Mouse (Mus musculus): ENCODE results near the gene Psenen. TPM values are rescaled to one million over a fixed set of nuclear protein-coding genes. Genes with fewer than 3 reads are reported as not detected.

The Psenen gene
- polyA plus RNA-seq, 1 experiment from 2014 or later, result 107 TPM

DNA sequence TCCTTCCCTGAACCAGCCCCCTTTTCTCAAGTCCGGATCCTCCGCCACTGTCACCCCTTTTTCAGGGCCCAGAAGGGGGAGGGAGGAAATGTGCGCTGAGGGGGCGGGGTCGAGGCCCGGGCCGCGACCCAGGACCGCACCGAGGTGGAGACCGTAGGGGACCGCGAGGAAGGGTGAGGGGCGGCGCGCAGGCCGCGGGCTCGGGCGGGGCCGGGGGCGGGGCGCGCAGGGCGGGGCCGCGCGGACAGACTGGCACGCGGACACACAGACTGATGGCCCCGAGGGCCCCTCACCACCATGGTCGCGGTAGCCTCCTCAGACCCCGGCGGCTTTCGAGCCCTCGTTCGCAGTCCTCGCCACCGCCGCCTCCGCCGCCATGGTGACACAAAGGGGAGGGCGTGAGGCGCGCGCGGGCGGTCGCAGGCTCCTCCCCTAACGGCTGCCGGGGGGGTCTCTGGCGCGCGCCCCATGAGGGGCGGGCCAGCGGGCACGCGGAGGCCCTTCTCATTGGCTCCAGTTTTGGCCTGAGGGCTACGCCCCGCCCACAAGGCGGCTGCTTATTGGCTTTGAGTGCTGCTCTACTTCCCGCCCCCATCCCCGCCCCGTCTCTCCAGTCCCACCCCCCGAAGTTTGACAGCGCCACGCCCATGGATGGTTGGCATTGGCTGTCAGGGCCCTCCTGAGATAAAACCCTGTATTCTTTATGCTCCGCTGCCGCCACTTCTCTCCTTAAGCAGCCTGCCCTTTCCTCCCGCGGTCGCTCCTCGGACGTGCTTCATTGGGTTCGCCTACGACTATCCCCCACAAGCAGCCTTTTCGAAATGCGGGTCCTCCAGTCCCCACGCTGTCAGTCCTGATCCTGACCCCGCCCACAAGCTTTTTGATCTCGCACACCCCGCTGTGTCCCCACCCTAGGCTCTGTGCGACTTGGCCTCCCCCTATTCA lies 28.5 kb downstream of the Psenen start, which contains the start of gene Arhgap33:
Arhgap33 (minus strand) TSS at position 428 of the 945 bp plus-strand sequence.
- peak within 1 kb of the TSS; percentile 85 for H3K9ac ChIP-seq (ENCODE audit: low read depth, low read length)
- peak within 1 kb of the TSS; percentile 98 for H3K4me2 ChIP-seq
- H3K36me3 ChIP-seq (ENCODE audit: control insufficient read depth, insufficient read depth, low read length), result 0 out of 2 replicates have a peak, but pooled peaks cover 3% of the 10 kb centered on the region
- 0 out of 2 replicates have a peak within 1 kb of the TSS, but pooled peaks have one; percentile 15 for H3K27ac ChIP-seq (ENCODE audit: low read depth, low read length)
- under 1% methylated on average over 60 of the region's 84 CpGs for WGBS (ENCODE audit: insufficient replicate concordance)
- H3K4me3 ChIP-seq (ENCODE audit: low read depth, low read length), result peak within 1 kb of the TSS; percentile 79
- H3K27me3 ChIP-seq (ENCODE audit: control insufficient read depth, insufficient read depth, low read length), result peaks cover 7% of the 10 kb centered on the region; the same call in 1 of the 2 replicates
- peaks cover 18% of the 10 kb centered on the region for H3K4me1 ChIP-seq (ENCODE audit: control insufficient read depth, insufficient read depth, low read length)
- no peaks in the 10 kb centered on the region for H3K9me3 ChIP-seq (replicated peaks; ENCODE audit: control insufficient read depth, low read length)
- ATAC-seq (replicated peaks; ENCODE audit: insufficient number of reproducible peaks, low FRiP score, low TSS enrichment), result peak; percentile 90

- Histone ChIP-seq H3K27me3 (ENCODE audit: control insufficient read depth, insufficient read depth, low read length) (peaks cover 7% of the 10 kb centered on the region; the same call in 1 of the 2 replicates), H3K36me3 (ENCODE audit: control insufficient read depth, insufficient read depth, low read length) (peaks cover 6% of the 10 kb centered on the region), H3K9me3 (replicated peaks; ENCODE audit: control insufficient read depth, low read length) (no peaks in the 10 kb centered on the region), H3K4me2 (peak overlapping the region; percentile 98), H3K9ac (ENCODE audit: low read depth, low read length) (peak overlapping the region; percentile 85), H3K4me3 (ENCODE audit: low read depth, low read length) (peak overlapping the region; percentile 79), H3K27ac (ENCODE audit: low read depth, low read length) (no peak overlapping the region), H3K4me1 (ENCODE audit: control insufficient read depth, insufficient read depth, low read length) (peaks cover 18% of the 10 kb centered on the region)
- 9% methylated on average over 26 of the region's 26 CpGs for WGBS (ENCODE audit: insufficient replicate concordance)
- ATAC-seq (replicated peaks; ENCODE audit: insufficient number of reproducible peaks, low FRiP score, low TSS enrichment), result no peak; the same call in 1 of the 2 replicates
Measured at GRCm38 (mm10) chr7:30533941-30534632, 29.3 kb downstream of the Psenen start.

GRCm38 (mm10) chr7:30532931-30533330 lies 30.5 kb downstream of the Psenen start:
- H3K4me2 ChIP-seq, result peak overlapping the region; percentile 14; the same call in 1 of the 2 replicates
- no peaks in the 10 kb centered on the region for H3K9me3 ChIP-seq (replicated peaks; ENCODE audit: control insufficient read depth, low read length)
- H3K9ac ChIP-seq (ENCODE audit: low read depth, low read length), result no peak overlapping the region
- 0 out of 2 replicates have a peak overlapping the region, but pooled peaks have one; percentile 3 for H3K4me3 ChIP-seq (ENCODE audit: low read depth, low read length)
- 28% methylated on average over 8 of the region's 8 CpGs for WGBS (ENCODE audit: insufficient replicate concordance)
- H3K36me3 ChIP-seq (ENCODE audit: control insufficient read depth, insufficient read depth, low read length), result peaks cover 11% of the 10 kb centered on the region
- H3K27ac ChIP-seq (ENCODE audit: low read depth, low read length), result no peak overlapping the region
- peaks cover 10% of the 10 kb centered on the region; the same call in 1 of the 2 replicates for H3K27me3 ChIP-seq (ENCODE audit: control insufficient read depth, insufficient read depth, low read length)
- peaks cover 18% of the 10 kb centered on the region for H3K4me1 ChIP-seq (ENCODE audit: control insufficient read depth, insufficient read depth, low read length)
- no peak for ATAC-seq (replicated peaks; ENCODE audit: insufficient number of reproducible peaks, low FRiP score, low TSS enrichment)

GRCm38 (mm10) chr7:30531291-30531815 lies 32.1 kb downstream of the Psenen start:
- Histone ChIP-seq H3K9ac (ENCODE audit: low read depth, low read length) (0 out of 2 replicates have a peak overlapping the region, but pooled peaks have one; percentile 28), H3K27ac (ENCODE audit: low read depth, low read length) (no peak overlapping the region), H3K4me1 (ENCODE audit: control insufficient read depth, insufficient read depth, low read length) (peaks cover 21% of the 10 kb centered on the region), H3K4me3 (ENCODE audit: low read depth, low read length) (no peak overlapping the region), H3K36me3 (ENCODE audit: control insufficient read depth, insufficient read depth, low read length) (peaks cover 13% of the 10 kb centered on the region), H3K4me2 (no peak overlapping the region), H3K9me3 (replicated peaks; ENCODE audit: control insufficient read depth, low read length) (no peaks in the 10 kb centered on the region), H3K27me3 (ENCODE audit: control insufficient read depth, insufficient read depth, low read length) (peaks cover 10% of the 10 kb centered on the region; the same call in 1 of the 2 replicates)
- WGBS (ENCODE audit: insufficient replicate concordance), result 69% methylated on average over 9 of the region's 9 CpGs
- ATAC-seq (replicated peaks; ENCODE audit: insufficient number of reproducible peaks, low FRiP score, low TSS enrichment), result no peak

GRCm38 (mm10) chr7:30526981-30527380 lies 36.4 kb downstream of the Psenen start:
- peaks cover 21% of the 10 kb centered on the region for H3K36me3 ChIP-seq (ENCODE audit: control insufficient read depth, insufficient read depth, low read length)
- H3K27ac ChIP-seq (ENCODE audit: low read depth, low read length), result no peak overlapping the region
- H3K4me1 ChIP-seq (ENCODE audit: control insufficient read depth, insufficient read depth, low read length), result peaks cover 11% of the 10 kb centered on the region
- no peak overlapping the region for H3K4me3 ChIP-seq (ENCODE audit: low read depth, low read length)
- H3K27me3 ChIP-seq (ENCODE audit: control insufficient read depth, insufficient read depth, low read length), result 0 out of 2 replicates have a peak, but pooled peaks cover 3% of the 10 kb centered on the region
- H3K9me3 ChIP-seq (replicated peaks; ENCODE audit: control insufficient read depth, low read length), result no peaks in the 10 kb centered on the region
- H3K9ac ChIP-seq (ENCODE audit: low read depth, low read length), result no peak overlapping the region
- WGBS (ENCODE audit: insufficient replicate concordance), result 75% methylated on average over 14 of the region's 14 CpGs
- H3K4me2 ChIP-seq, result no peak overlapping the region
- no peak; the same call in 1 of the 2 replicates for ATAC-seq (replicated peaks; ENCODE audit: insufficient number of reproducible peaks, low FRiP score, low TSS enrichment)

- 14% methylated on average over 17 of the region's 17 CpGs for WGBS (ENCODE audit: insufficient replicate concordance)
- H3K4me3 ChIP-seq (ENCODE audit: low read depth, low read length), result no peak overlapping the region
- H3K36me3 ChIP-seq (ENCODE audit: control insufficient read depth, insufficient read depth, low read length), result peaks cover 21% of the 10 kb centered on the region
- peak overlapping the region; percentile 44 for H3K4me2 ChIP-seq
- no peak for ATAC-seq (replicated peaks; ENCODE audit: insufficient number of reproducible peaks, low FRiP score, low TSS enrichment)
- 0 out of 2 replicates have a peak, but pooled peaks cover 3% of the 10 kb centered on the region for H3K27me3 ChIP-seq (ENCODE audit: control insufficient read depth, insufficient read depth, low read length)
- peak overlapping the region; percentile 43; the same call in 1 of the 2 replicates for H3K9ac ChIP-seq (ENCODE audit: low read depth, low read length)
- no peaks in the 10 kb centered on the region for H3K9me3 ChIP-seq (replicated peaks; ENCODE audit: control insufficient read depth, low read length)
- H3K27ac ChIP-seq (ENCODE audit: low read depth, low read length), result no peak overlapping the region
- H3K4me1 ChIP-seq (ENCODE audit: control insufficient read depth, insufficient read depth, low read length), result peaks cover 11% of the 10 kb centered on the region
Measured at GRCm38 (mm10) chr7:30526399-30526798, 37.0 kb downstream of the Psenen start.

GRCm38 (mm10) chr7:30525954-30526353 lies 37.5 kb downstream of the Psenen start:
- H3K27ac ChIP-seq (ENCODE audit: low read depth, low read length), result no peak overlapping the region
- peaks cover 11% of the 10 kb centered on the region for H3K4me1 ChIP-seq (ENCODE audit: control insufficient read depth, insufficient read depth, low read length)
- peak overlapping the region; percentile 44 for H3K4me2 ChIP-seq
- H3K27me3 ChIP-seq (ENCODE audit: control insufficient read depth, insufficient read depth, low read length), result 0 out of 2 replicates have a peak, but pooled peaks cover 3% of the 10 kb centered on the region
- no peak for ATAC-seq (replicated peaks; ENCODE audit: insufficient number of reproducible peaks, low FRiP score, low TSS enrichment)
- no peak overlapping the region; the same call in 1 of the 2 replicates for H3K4me3 ChIP-seq (ENCODE audit: low read depth, low read length)
- 16% methylated on average over 10 of the region's 10 CpGs for WGBS (ENCODE audit: insufficient replicate concordance)
- no peaks in the 10 kb centered on the region for H3K9me3 ChIP-seq (replicated peaks; ENCODE audit: control insufficient read depth, low read length)
- peak overlapping the region; percentile 43; the same call in 1 of the 2 replicates for H3K9ac ChIP-seq (ENCODE audit: low read depth, low read length)
- peaks cover 21% of the 10 kb centered on the region for H3K36me3 ChIP-seq (ENCODE audit: control insufficient read depth, insufficient read depth, low read length)

GRCm38 (mm10) chr7:30524487-30524886 lies 38.9 kb downstream of the Psenen start:
- Histone ChIP-seq H3K9ac (ENCODE audit: low read depth, low read length) (no peak overlapping the region), H3K4me1 (ENCODE audit: control insufficient read depth, insufficient read depth, low read length) (peaks cover 11% of the 10 kb centered on the region), H3K27me3 (ENCODE audit: control insufficient read depth, insufficient read depth, low read length) (0 out of 2 replicates have a peak, but pooled peaks cover 3% of the 10 kb centered on the region), H3K9me3 (replicated peaks; ENCODE audit: control insufficient read depth, low read length) (no peaks in the 10 kb centered on the region), H3K27ac (ENCODE audit: low read depth, low read length) (no peak overlapping the region), H3K4me2 (no peak overlapping the region), H3K4me3 (ENCODE audit: low read depth, low read length) (no peak overlapping the region), H3K36me3 (ENCODE audit: control insufficient read depth, insufficient read depth, low read length) (peaks cover 18% of the 10 kb centered on the region)
- WGBS (ENCODE audit: insufficient replicate concordance), result 78% methylated on average over 6 of the region's 6 CpGs
- ATAC-seq (replicated peaks; ENCODE audit: insufficient number of reproducible peaks, low FRiP score, low TSS enrichment), result no peak

Measured in heart, embryonic 11.5 days (tissue).